Mouse (Mus musculus) gastrocnemius, adult 2 months (tissue): ENCODE measurements around the gene Ints14. TPM values are rescaled to one million over a fixed set of nuclear protein-coding genes. Genes with fewer than 3 reads are reported as not detected.
"Not testable (repeated sequence)": the region's sequence is repeated elsewhere in the genome, so short reads cannot be mapped to it uniquely, and the experiment has no call there.

Source experiments
- DNase-seq: peaks from one replicate; pipeline ENCODE4 v3.0.0; 2022
- H3K27ac ChIP-seq: fragments of 200-600 bp; 2 replicates; pipeline ENCODE4 v1.8.1; 2022; ENCODE audit warnings: mild to moderate bottlenecking
- H3K4me3 ChIP-seq: fragments of 200-600 bp; 2 replicates; pipeline ENCODE4 v1.8.1; 2022; ENCODE audit warnings: mild to moderate bottlenecking, moderate library complexity
- CTCF ChIP-seq: fragments of 200-600 bp; IDR thresholded peaks from 2 replicates; pipeline ENCODE4 v1.8.1; 2022; ENCODE audit warnings: antibody characterized with exemption, mild to moderate bottlenecking, moderate library complexity
- intact Hi-C: fragments of 180-260 bp; cut with DNase I; formaldehyde crosslinking; loops from one replicate; pipeline ENCODE4 v1.15.1; 2025
- microRNA-seq: library from miRNA; unstranded; fragments of <30 nt; microRNA quantifications from one replicate; pipeline ENCODE4 v1.2.0, GENCODE M21; 2021
- total RNA-seq, 2 experiments: library from RNA; stranded (reverse); gene quantifications; 2 replicates each; pipeline ENCODE4 v1.2.3; 2021

Gene Ints14
- total RNA-seq, 2 experiments from 2014 or later: 16.9 to 17.5 TPM

DNA sequence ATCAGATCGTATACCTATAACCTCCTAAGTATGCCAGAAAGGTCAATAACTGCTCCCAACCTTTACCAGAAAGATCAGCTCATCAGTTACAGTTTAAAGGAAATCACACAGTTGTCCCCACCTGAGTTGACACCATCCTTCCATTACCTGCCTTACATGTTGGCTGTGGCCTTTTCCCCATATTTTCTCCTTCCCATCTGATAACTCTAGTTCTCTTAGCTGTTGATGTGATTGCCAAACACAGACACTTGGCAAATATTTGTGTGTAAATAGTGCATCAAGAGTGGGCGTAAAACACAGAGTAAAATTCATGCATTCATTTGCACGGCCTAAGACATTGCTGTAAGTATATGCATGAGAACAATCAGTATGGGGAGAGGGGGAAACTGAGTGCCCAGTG is 62.7 kb downstream of the Ints14 start:
- no peak for DNase-seq
- H3K27ac ChIP-seq: no peak overlapping the region
- H3K4me3 ChIP-seq: no peak overlapping the region
- TF ChIP-seq CTCF: no peak
- intact Hi-C loops: no loop called here

GRCm38 (mm10) chr9:65027241-65027640 is 66.5 kb downstream of the Ints14 start:
- DNase-seq: no peak
- TF ChIP-seq CTCF: no peak
- intact Hi-C loops: loop anchor here (5.0 kb wide), 1 partner anchor 155 kb away; no protein-coding TSS in a partner anchor

GRCm38 (mm10) chr9:65028313-65028712 is 67.6 kb downstream of the Ints14 start:
- DNase-seq: no peak
- Histone ChIP-seq H3K27ac (no peak overlapping the region), H3K4me3 (no peak overlapping the region)
- no peak for TF ChIP-seq CTCF
- intact Hi-C loops: loop anchor here (5.0 kb wide), 1 partner anchor 154 kb away; no protein-coding TSS in a partner anchor

More at GRCm38 (mm10) chr9:65027241-65027640, 66.5 kb downstream of the Ints14 start:
- Histone ChIP-seq H3K4me3 (no peak overlapping the region), H3K27ac (no peak overlapping the region)

- not testable (repeated sequence) for H3K4me3 ChIP-seq, DNase-seq, H3K27ac ChIP-seq
- intact Hi-C loops: loop anchor here (5.0 kb wide), 1 partner anchor 86 kb away; no protein-coding TSS in a partner anchor
Observed at GRCm38 (mm10) chr9:65031355-65031754, 70.7 kb downstream of the Ints14 start.

GRCm38 (mm10) chr9:65031894-65032268 is 71.2 kb downstream of the Ints14 start:
- TF ChIP-seq CTCF: no peak
- peak overlapping the region; percentile 98 for H3K27ac ChIP-seq
- intact Hi-C loops: loop anchor here (5.0 kb wide), 1 partner anchor 85 kb away; no protein-coding TSS in a partner anchor
- H3K4me3 ChIP-seq: peak overlapping the region; percentile 99
- DNase-seq: no peak

- Histone ChIP-seq H3K27ac (peak within 1 kb of the TSS; percentile 98), H3K4me3 (peak within 1 kb of the TSS; percentile 99)
- intact Hi-C loops: loop anchor here (5.0 kb wide), 1 partner anchor 85 kb away; no protein-coding TSS in a partner anchor
- peak; percentile 97 for TF ChIP-seq CTCF
- peak; percentile 96 for DNase-seq
Observed at GRCm38 (mm10) chr9:65032269-65033108, 71.8 kb downstream of the Ints14 start, which contains the start of gene Dpp8. Gene Dpp8 (plus strand): TSS chr9:65032414.

DNA sequence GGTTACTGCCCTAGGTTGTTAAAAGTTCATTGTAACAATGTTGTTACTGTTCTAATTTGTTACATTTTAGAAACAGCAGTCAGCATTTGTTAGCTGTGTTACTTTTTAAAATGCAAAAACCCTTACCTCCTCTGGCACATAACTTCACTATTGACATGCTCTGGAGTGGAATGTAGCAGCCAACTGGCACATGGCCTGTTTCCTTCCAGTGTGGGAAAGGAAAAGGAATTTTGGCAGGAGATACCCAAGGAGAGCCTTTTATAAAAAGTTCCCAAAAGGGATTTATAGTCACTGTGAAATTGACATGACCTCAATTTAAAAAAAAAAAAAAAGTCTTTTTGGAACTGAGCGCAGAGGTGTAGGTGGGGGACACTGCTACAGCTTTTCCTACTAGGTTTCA is 75.8 kb downstream of the Ints14 start:
- intact Hi-C loops: no loop called here
- peak; percentile 65 for DNase-seq
- H3K4me3 ChIP-seq: peak overlapping the region; percentile 23; the same call in 1 of the 2 replicates
- TF ChIP-seq CTCF: no peak
- H3K27ac ChIP-seq: peak overlapping the region; percentile 73

Small RNAs within 50 kb of the gene (microRNA-seq; reads per million reads assigned to microRNA genes)
- not detected for gene Gm25640

Other genes with a start within 250 kb of the Ints14 start
- 10 to 100 TPM; 87.7 to 96.7 TPM for gene Rab11a, start 223.1 kb upstream of the Ints14 start, total RNA-seq
- gene Dennd4a, start 149.6 kb upstream of the Ints14 start, total RNA-seq: 1 to 10 TPM; 2.7 to 3.8 TPM
- gene Slc24a1, start 9.3 kb upstream of the Ints14 start, total RNA-seq: not detected
- 10 to 100 TPM in 1 of 2 experiments, 1 to 10 TPM in 1; 9.0 to 10.8 TPM for gene Hacd3, start 60.8 kb downstream of the Ints14 start, total RNA-seq
- gene Dpp8, start 71.5 kb downstream of the Ints14 start, total RNA-seq: 100 to 1,000 TPM in 1 of 2 experiments, 10 to 100 TPM in 1; 95.9 to 112 TPM
- gene Igdcc4, start 140.6 kb downstream of the Ints14 start, total RNA-seq: 10 to 100 TPM; 22.1 to 34.4 TPM
- gene Igdcc3, start 180.3 kb downstream of the Ints14 start, total RNA-seq: under 1 TPM; 0.17 to 0.18 TPM
- 1 to 10 TPM; 3.6 to 3.9 TPM for gene Parp16, start 234.4 kb downstream of the Ints14 start, total RNA-seq